Mouse (Mus musculus) MEL (cell line): ENCODE measurements at regions not wholly inside any gene's neighbourhood (a gene's known extent, or its start where the extent isn't known, plus 50 kb on each side); places are given as distances from the start of the nearest gene placed in this dataset.

ENCODE experiments used
- DNase-seq: peaks from one replicate; pipeline ENCODE4 v3.0.0; 2011; ENCODE audit warnings: low read depth, low spot score
- H3K27ac ChIP-seq: 2 replicates; pipeline ENCODE4 v1.5.1; 2012; ENCODE audit warnings: low read depth, mild to moderate bottlenecking, control low read depth, low read length, moderate library complexity; ENCODE audit not compliant: control insufficient read depth
- H3K27me3 ChIP-seq, 2 experiments: fragments of 150-350 bp in 1 of 2; sonication (generic) in 1 of 2; 2 replicates each; pipeline ENCODE4 v1.6.1; 2012; ENCODE audit warnings: low read length in 2 of 2, mild to moderate bottlenecking in 2 of 2, improper control_type of control experiment in 1 of 2, moderate library complexity in 1 of 2; ENCODE audit not compliant: insufficient read depth in 2 of 2, control insufficient read depth in 1 of 2
- H3K36me3 ChIP-seq, 2 experiments: 2 replicates each; pipeline ENCODE4 v1.6.1; 2012 to 2014; ENCODE audit warnings: low read length in 2 of 2, improper control_type of control experiment in 1 of 2, inconsistent platforms in 1 of 2, mild to moderate bottlenecking in 1 of 2; ENCODE audit not compliant: insufficient read depth in 2 of 2, control insufficient read depth in 1 of 2
- H3K4me1 ChIP-seq, 2 experiments: fragments of 150-350 bp in 1 of 2; sonication (generic) in 1 of 2; 2 replicates each; pipeline ENCODE4 v1.6.1; 2012; ENCODE audit warnings: low read length in 2 of 2, improper control_type of control experiment in 1 of 2, mild to moderate bottlenecking in 1 of 2; ENCODE audit not compliant: insufficient read depth in 2 of 2, control insufficient read depth in 1 of 2
- H3K4me3 ChIP-seq, 2 experiments: fragments of 150-350 bp in 1 of 2; sonication (generic) in 1 of 2; 2 replicates each; pipeline ENCODE4 v1.5.1; 2012; ENCODE audit warnings: low read depth in 2 of 2, low read length in 2 of 2, mild to moderate bottlenecking in 2 of 2, moderate library complexity in 2 of 2, control low read depth in 1 of 2, improper control_type of control experiment in 1 of 2; ENCODE audit not compliant: control insufficient read depth in 1 of 2, insufficient read depth in 1 of 2
- H3K79me2 ChIP-seq: 2 replicates; pipeline ENCODE4 v1.6.1; 2012; ENCODE audit warnings: mild to moderate bottlenecking, low read length, moderate library complexity; ENCODE audit not compliant: control insufficient read depth, poor library complexity, insufficient read depth
- H3K9ac ChIP-seq: 2 replicates; pipeline ENCODE4 v1.6.1; 2012; ENCODE audit warnings: low read depth, mild to moderate bottlenecking, control low read depth, low read length, moderate library complexity; ENCODE audit not compliant: control insufficient read depth, poor library complexity, severe bottlenecking
- H3K9me3 ChIP-seq: fragments of 150-350 bp; sonication (generic); replicated peaks from 2 replicates; pipeline ENCODE4 v1.6.1; 2012; ENCODE audit warnings: mild to moderate bottlenecking, low read length, improper control_type of control experiment, moderate library complexity; ENCODE audit not compliant: insufficient read depth
- BHLHE40 ChIP-seq: IDR thresholded peaks from 2 replicates; pipeline ENCODE4 v1.6.1; 2012; ENCODE audit warnings: low read depth, mild to moderate bottlenecking, inconsistent platforms, low read length, improper control_type of control experiment, borderline replicate concordance
- CHD2 ChIP-seq: IDR thresholded peaks from 2 replicates; pipeline ENCODE4 v1.6.1; 2011; ENCODE audit warnings: low read length, improper control_type of control experiment
- EP300 ChIP-seq, 2 experiments: IDR thresholded peaks; 2 replicates each; pipeline ENCODE4 v1.6.1; 2011; ENCODE audit warnings: improper control_type of control experiment in 2 of 2, low read length in 2 of 2, low read depth in 1 of 2, mild to moderate bottlenecking in 1 of 2
- ETS1 ChIP-seq: IDR thresholded peaks from 2 replicates; pipeline ENCODE4 v1.6.1; 2012; ENCODE audit warnings: low read depth, mild to moderate bottlenecking, inconsistent platforms, low read length, improper control_type of control experiment, moderate library complexity
- JUND ChIP-seq: IDR thresholded peaks from 2 replicates; pipeline ENCODE4 v1.6.1; 2011; ENCODE audit warnings: low read depth, mild to moderate bottlenecking, improper control_type of control experiment, low read length
- MXI1 ChIP-seq: IDR thresholded peaks from 2 replicates; pipeline ENCODE4 v1.6.1; 2011; ENCODE audit warnings: mild to moderate bottlenecking, low read depth, low read length, improper control_type of control experiment
- MYB ChIP-seq: IDR thresholded peaks from 2 replicates; pipeline ENCODE4 v1.6.1; 2011; ENCODE audit warnings: mild to moderate bottlenecking, low read depth, low read length, improper control_type of control experiment
- POLR2A ChIP-seq, 2 experiments: IDR thresholded peaks; 2 replicates each; pipeline ENCODE4 v1.6.1; 2011 to 2012; ENCODE audit warnings: low read length in 2 of 2, mild to moderate bottlenecking in 2 of 2, control low read depth in 1 of 2, improper control_type of control experiment in 1 of 2, low read depth in 1 of 2, moderate library complexity in 1 of 2; ENCODE audit not compliant: control insufficient read depth in 1 of 2, insufficient read depth in 1 of 2, poor library complexity in 1 of 2
- SIN3A ChIP-seq: IDR thresholded peaks from 2 replicates; pipeline ENCODE4 v1.6.1; 2012; ENCODE audit warnings: low read length, improper control_type of control experiment, inconsistent platforms
- TCF12 ChIP-seq: IDR thresholded peaks from 2 replicates; pipeline ENCODE4 v1.6.1; 2014; ENCODE audit warnings: low read depth, mild to moderate bottlenecking, inconsistent platforms, low read length, improper control_type of control experiment, moderate library complexity
- UBTF ChIP-seq: IDR thresholded peaks from 2 replicates; pipeline ENCODE4 v1.6.1; 2012; ENCODE audit warnings: low read depth, mild to moderate bottlenecking, inconsistent platforms, low read length, improper control_type of control experiment, moderate library complexity, borderline replicate concordance; ENCODE audit not compliant: insufficient read depth
- USF1 ChIP-seq: IDR thresholded peaks from 2 replicates; pipeline ENCODE4 v1.6.1; 2014; ENCODE audit warnings: low read depth, mild to moderate bottlenecking, inconsistent platforms, low read length, improper control_type of control experiment, moderate library complexity
- USF2 ChIP-seq, 2 experiments: IDR thresholded peaks; 2 replicates each; pipeline ENCODE4 v1.6.1; 2011 to 2012; ENCODE audit warnings: improper control_type of control experiment in 2 of 2, low read length in 2 of 2, borderline replicate concordance in 1 of 2, inconsistent platforms in 1 of 2, low read depth in 1 of 2, mild to moderate bottlenecking in 1 of 2; ENCODE audit not compliant: insufficient read depth in 1 of 2
- ZKSCAN1 ChIP-seq: IDR thresholded peaks from 2 replicates; pipeline ENCODE4 v1.6.1; 2012; ENCODE audit warnings: low read depth, mild to moderate bottlenecking, inconsistent platforms, low read length, improper control_type of control experiment, moderate library complexity

GRCm38 (mm10) chr10:100699206-100699605 lies 108.9 kb downstream of the 1700017N19Rik start:
- H3K36me3 ChIP-seq, result peaks cover 0 to 4% of the 10 kb centered on the region in 2 experiments; a peak in 2 of 4 replicates
- H3K27ac ChIP-seq, result no peak overlapping the region
- H3K9ac ChIP-seq, result no peak overlapping the region
- TF ChIP-seq TCF12 (no peak), SIN3A (no peak), BHLHE40 (no peak), USF1 (no peak), CHD2 (no peak), JUND (no peak), UBTF (no peak), POLR2A (IDR thresholded peaks at IDR 0.05; ENCODE audit: control insufficient read depth in 1 of 2, insufficient read depth in 1 of 2, low read depth in 1 of 2, low read length in 2 of 2, poor library complexity in 1 of 2) (no peak), EP300 (IDR thresholded peaks at IDR 0.05; ENCODE audit: low read depth in 1 of 2, low read length in 2 of 2) (no peak), MXI1 (no peak), ETS1 (no peak), MYB (no peak), USF2 (IDR thresholded peaks at IDR 0.05; ENCODE audit: borderline replicate concordance in 1 of 2, insufficient read depth in 1 of 2, low read depth in 1 of 2, low read length in 2 of 2) (no peak)
- TF ChIP-seq, all 39 proteins: peak for 0
- H3K27me3 ChIP-seq, result no peaks in the 10 kb centered on the region
- H3K79me2 ChIP-seq, result no peaks in the 10 kb centered on the region
- no peaks in the 10 kb centered on the region for H3K9me3 ChIP-seq
- no peak overlapping the region for H3K4me3 ChIP-seq
- DNase-seq, result no peak
- H3K4me1 ChIP-seq, result peaks cover 4% of the 10 kb centered on the region in 2 experiments; a peak in 3 of 4 replicates

- no peak for DNase-seq
- Histone ChIP-seq H3K79me2 (no peaks in the 10 kb centered on the region), H3K4me3 (no peak overlapping the region), H3K4me1 (peaks cover 4% of the 10 kb centered on the region in 2 experiments; a peak in 3 of 4 replicates), H3K9me3 (no peaks in the 10 kb centered on the region), H3K36me3 (peaks cover 0 to 4% of the 10 kb centered on the region in 2 experiments; a peak in 2 of 4 replicates), H3K27me3 (no peaks in the 10 kb centered on the region), H3K27ac (no peak overlapping the region), H3K9ac (no peak overlapping the region)
- TF ChIP-seq SIN3A, result no peak
- no peak for TF ChIP-seq ZKSCAN1
These were observed 110.3 kb downstream of the 1700017N19Rik start for GRCm38 (mm10) chr10:100700281-100701205.
